Mouse (Mus musculus) MEL (cell line): Measurements from ENCODE around the gene Myh3. TPM values are rescaled to one million over a fixed set of nuclear protein-coding genes. Genes with fewer than 3 reads are reported as not detected.

Experiments
- DNase-seq: peaks from one replicate; pipeline ENCODE4 v3.0.0; 2011; ENCODE audit warnings: low read depth, low spot score
- H3K27ac ChIP-seq: 2 replicates; pipeline ENCODE4 v1.5.1; 2012; ENCODE audit warnings: low read depth, mild to moderate bottlenecking, control low read depth, low read length, moderate library complexity; ENCODE audit not compliant: control insufficient read depth
- H3K27me3 ChIP-seq, 2 experiments: fragments of 150-350 bp in 1 of 2; sonication (generic) in 1 of 2; 2 replicates each; pipeline ENCODE4 v1.6.1; 2012; ENCODE audit warnings: low read length in 2 of 2, mild to moderate bottlenecking in 2 of 2, improper control_type of control experiment in 1 of 2, moderate library complexity in 1 of 2; ENCODE audit not compliant: insufficient read depth in 2 of 2, control insufficient read depth in 1 of 2
- H3K36me3 ChIP-seq, 2 experiments: 2 replicates each; pipeline ENCODE4 v1.6.1; 2012 to 2014; ENCODE audit warnings: low read length in 2 of 2, improper control_type of control experiment in 1 of 2, inconsistent platforms in 1 of 2, mild to moderate bottlenecking in 1 of 2; ENCODE audit not compliant: insufficient read depth in 2 of 2, control insufficient read depth in 1 of 2
- H3K4me1 ChIP-seq, 2 experiments: fragments of 150-350 bp in 1 of 2; sonication (generic) in 1 of 2; 2 replicates each; pipeline ENCODE4 v1.6.1; 2012; ENCODE audit warnings: low read length in 2 of 2, improper control_type of control experiment in 1 of 2, mild to moderate bottlenecking in 1 of 2; ENCODE audit not compliant: insufficient read depth in 2 of 2, control insufficient read depth in 1 of 2
- H3K4me3 ChIP-seq, 2 experiments: fragments of 150-350 bp in 1 of 2; sonication (generic) in 1 of 2; 2 replicates each; pipeline ENCODE4 v1.5.1; 2012; ENCODE audit warnings: low read depth in 2 of 2, low read length in 2 of 2, mild to moderate bottlenecking in 2 of 2, moderate library complexity in 2 of 2, control low read depth in 1 of 2, improper control_type of control experiment in 1 of 2; ENCODE audit not compliant: control insufficient read depth in 1 of 2, insufficient read depth in 1 of 2
- H3K79me2 ChIP-seq: 2 replicates; pipeline ENCODE4 v1.6.1; 2012; ENCODE audit warnings: mild to moderate bottlenecking, low read length, moderate library complexity; ENCODE audit not compliant: control insufficient read depth, poor library complexity, insufficient read depth
- H3K9ac ChIP-seq: 2 replicates; pipeline ENCODE4 v1.6.1; 2012; ENCODE audit warnings: low read depth, mild to moderate bottlenecking, control low read depth, low read length, moderate library complexity; ENCODE audit not compliant: control insufficient read depth, poor library complexity, severe bottlenecking
- H3K9me3 ChIP-seq: fragments of 150-350 bp; sonication (generic); replicated peaks from 2 replicates; pipeline ENCODE4 v1.6.1; 2012; ENCODE audit warnings: mild to moderate bottlenecking, low read length, improper control_type of control experiment, moderate library complexity; ENCODE audit not compliant: insufficient read depth
- BHLHE40 ChIP-seq: IDR thresholded peaks from 2 replicates; pipeline ENCODE4 v1.6.1; 2012; ENCODE audit warnings: low read depth, mild to moderate bottlenecking, inconsistent platforms, low read length, improper control_type of control experiment, borderline replicate concordance
- CHD2 ChIP-seq: IDR thresholded peaks from 2 replicates; pipeline ENCODE4 v1.6.1; 2011; ENCODE audit warnings: low read length, improper control_type of control experiment
- CTCF ChIP-seq, 3 experiments: IDR thresholded peaks in 2 of 3; conservative IDR thresholded peaks in 1 of 3; 2 replicates each; pipeline ENCODE4 v1.5.1; 2011 to 2012; ENCODE audit warnings: low read length in 3 of 3, low read depth in 2 of 3, mild to moderate bottlenecking in 2 of 3, improper control_type of control experiment in 1 of 3, inconsistent platforms in 1 of 3, mixed read lengths in 1 of 3, moderate library complexity in 1 of 3; ENCODE audit not compliant: control insufficient read depth in 1 of 3, insufficient read depth in 1 of 3, poor library complexity in 1 of 3, severe bottlenecking in 1 of 3
- EP300 ChIP-seq, 2 experiments: IDR thresholded peaks; 2 replicates each; pipeline ENCODE4 v1.6.1; 2011; ENCODE audit warnings: improper control_type of control experiment in 2 of 2, low read length in 2 of 2, low read depth in 1 of 2, mild to moderate bottlenecking in 1 of 2
- ETS1 ChIP-seq: IDR thresholded peaks from 2 replicates; pipeline ENCODE4 v1.6.1; 2012; ENCODE audit warnings: low read depth, mild to moderate bottlenecking, inconsistent platforms, low read length, improper control_type of control experiment, moderate library complexity
- GATA1 ChIP-seq: IDR thresholded peaks from 2 replicates; pipeline ENCODE4 v1.6.1; 2011; ENCODE audit warnings: low read depth, low read length, improper control_type of control experiment
- HCFC1 ChIP-seq: IDR thresholded peaks from 2 replicates; pipeline ENCODE4 v1.6.1; 2012; ENCODE audit warnings: low read depth, mild to moderate bottlenecking, inconsistent platforms, low read length, improper control_type of control experiment, moderate library complexity
- KAT2A ChIP-seq: conservative IDR thresholded peaks from 2 replicates; pipeline ENCODE4 v1.6.1; 2012; ENCODE audit warnings: low read depth, low read length, improper control_type of control experiment, inconsistent platforms
- MAX ChIP-seq: IDR thresholded peaks from 2 replicates; pipeline ENCODE4 v1.6.1; 2011; ENCODE audit warnings: low read length, improper control_type of control experiment
- MAZ ChIP-seq: IDR thresholded peaks from 2 replicates; pipeline ENCODE4 v1.6.1; 2012; ENCODE audit warnings: low read depth, mild to moderate bottlenecking, inconsistent platforms, low read length, improper control_type of control experiment
- MEF2A ChIP-seq: IDR thresholded peaks from 2 replicates; pipeline ENCODE4 v1.6.1; 2014; ENCODE audit warnings: low read depth, mild to moderate bottlenecking, inconsistent platforms, low read length, improper control_type of control experiment; ENCODE audit not compliant: poor library complexity, insufficient replicate concordance, severe bottlenecking; ENCODE audit errors: extremely low read depth
- MXI1 ChIP-seq: IDR thresholded peaks from 2 replicates; pipeline ENCODE4 v1.6.1; 2011; ENCODE audit warnings: mild to moderate bottlenecking, low read depth, low read length, improper control_type of control experiment
- MYB ChIP-seq: IDR thresholded peaks from 2 replicates; pipeline ENCODE4 v1.6.1; 2011; ENCODE audit warnings: mild to moderate bottlenecking, low read depth, low read length, improper control_type of control experiment
- MYC ChIP-seq: IDR thresholded peaks from 2 replicates; pipeline ENCODE4 v1.6.1; 2011; ENCODE audit warnings: low read depth, mild to moderate bottlenecking, low read length, improper control_type of control experiment, moderate library complexity
- NELFE ChIP-seq: IDR thresholded peaks from 2 replicates; pipeline ENCODE4 v1.6.1; 2011; ENCODE audit warnings: low read depth, low read length, improper control_type of control experiment
- NRF1 ChIP-seq: IDR thresholded peaks from 2 replicates; pipeline ENCODE4 v1.6.1; 2014; ENCODE audit warnings: low read depth, mild to moderate bottlenecking, inconsistent platforms, low read length, improper control_type of control experiment, moderate library complexity; ENCODE audit not compliant: poor library complexity, insufficient read depth, severe bottlenecking
- POLR2A ChIP-seq, 2 experiments: IDR thresholded peaks; 2 replicates each; pipeline ENCODE4 v1.6.1; 2011 to 2012; ENCODE audit warnings: low read length in 2 of 2, mild to moderate bottlenecking in 2 of 2, control low read depth in 1 of 2, improper control_type of control experiment in 1 of 2, low read depth in 1 of 2, moderate library complexity in 1 of 2; ENCODE audit not compliant: control insufficient read depth in 1 of 2, insufficient read depth in 1 of 2, poor library complexity in 1 of 2
- RAD21 ChIP-seq: IDR thresholded peaks from 2 replicates; pipeline ENCODE4 v1.6.1; 2011; ENCODE audit warnings: mild to moderate bottlenecking, low read depth, low read length, improper control_type of control experiment
- RCOR1 ChIP-seq: IDR thresholded peaks from 2 replicates; pipeline ENCODE4 v1.6.1; 2012; ENCODE audit warnings: low read depth, mild to moderate bottlenecking, inconsistent platforms, low read length, improper control_type of control experiment
- TCF12 ChIP-seq: IDR thresholded peaks from 2 replicates; pipeline ENCODE4 v1.6.1; 2014; ENCODE audit warnings: low read depth, mild to moderate bottlenecking, inconsistent platforms, low read length, improper control_type of control experiment, moderate library complexity
- USF1 ChIP-seq: IDR thresholded peaks from 2 replicates; pipeline ENCODE4 v1.6.1; 2014; ENCODE audit warnings: low read depth, mild to moderate bottlenecking, inconsistent platforms, low read length, improper control_type of control experiment, moderate library complexity
- USF2 ChIP-seq, 2 experiments: IDR thresholded peaks; 2 replicates each; pipeline ENCODE4 v1.6.1; 2011 to 2012; ENCODE audit warnings: improper control_type of control experiment in 2 of 2, low read length in 2 of 2, borderline replicate concordance in 1 of 2, inconsistent platforms in 1 of 2, low read depth in 1 of 2, mild to moderate bottlenecking in 1 of 2; ENCODE audit not compliant: insufficient read depth in 1 of 2
- ZC3H11A ChIP-seq: IDR thresholded peaks from 2 replicates; pipeline ENCODE4 v1.6.1; 2012; ENCODE audit warnings: low read depth, mild to moderate bottlenecking, inconsistent platforms, low read length, improper control_type of control experiment
- ZNF384 ChIP-seq: IDR thresholded peaks from 2 replicates; pipeline ENCODE4 v1.6.1; 2012; ENCODE audit warnings: low read depth, mild to moderate bottlenecking, inconsistent platforms, low read length, improper control_type of control experiment
- polyA plus RNA-seq, 2 experiments: library from polyadenylated mRNA; stranded (reverse) in 1 of 2; unstranded in 1 of 2; fragments of >175 nt in 1 of 2; fragments of >200 nt in 1 of 2; gene quantifications; 2 replicates each; pipeline versions ENCODE4 v1.2.1 to v1.2.4; 2012; ENCODE audit warnings: low replicate concordance in 2 of 2, low read depth in 1 of 2; ENCODE audit not compliant: insufficient read length in 2 of 2, insufficient read depth in 1 of 2, missing spikeins in 1 of 2
- total RNA-seq: library from RNA; depleted of rRNA; stranded (reverse); fragments of 300-350 nt; gene quantifications from 2 replicates; pipeline ENCODE4 v1.2.3, GENCODE M21; 2012

Myh3 gene
- total and polyA plus RNA-seq, 3 experiments, result 0.81 to 1.7 TPM; not detected in 1

DNA sequence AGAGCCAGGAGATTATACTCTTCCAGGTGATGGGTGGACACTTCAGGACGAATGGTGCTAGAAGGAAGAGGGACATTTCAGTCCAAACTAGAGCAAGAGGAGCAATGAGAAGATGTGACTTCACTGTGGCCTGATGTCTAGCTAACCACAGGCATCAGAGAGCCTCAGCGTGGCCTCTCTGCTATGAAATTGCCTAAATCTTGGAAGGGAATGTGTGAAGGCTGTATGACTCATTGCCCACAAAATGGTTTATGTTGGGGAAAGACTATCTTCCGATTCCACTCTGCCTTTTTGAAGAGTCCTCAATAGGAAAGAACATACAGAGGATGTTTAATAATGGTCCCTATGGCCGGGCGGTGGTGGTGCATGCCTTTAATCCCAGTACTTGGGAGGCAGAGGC, 1.3 kb upstream of the Myh3 start:
- H3K79me2 ChIP-seq, result no peaks in the 10 kb centered on the region
- no peaks in the 10 kb centered on the region; a peak in 1 of 4 replicates for H3K36me3 ChIP-seq
- H3K4me1 ChIP-seq, result peaks cover 0 to 2% of the 10 kb centered on the region in 2 experiments; a peak in 2 of 4 replicates
- H3K27me3 ChIP-seq, result peaks cover 6% of the 10 kb centered on the region in 2 experiments; a peak in 3 of 4 replicates
- no peak overlapping the region for H3K4me3 ChIP-seq
- DNase-seq, result no peak
- no peak overlapping the region for H3K27ac ChIP-seq
- no peak overlapping the region for H3K9ac ChIP-seq
- H3K9me3 ChIP-seq, result no peaks in the 10 kb centered on the region
- TF ChIP-seq USF2 (IDR thresholded peaks at IDR 0.05; ENCODE audit: borderline replicate concordance in 1 of 2, insufficient read depth in 1 of 2, low read depth in 1 of 2, low read length in 2 of 2) (no peak), CHD2 (no peak), ZC3H11A (no peak), MXI1 (no peak), CTCF (IDR thresholded peaks at IDR 0.05 in 2 of 3, conservative IDR thresholded peaks at IDR 0.05 in 1 of 3; ENCODE audit: control insufficient read depth in 1 of 3, insufficient read depth in 1 of 3, low read depth in 2 of 3, low read length in 3 of 3, poor library complexity in 1 of 3, severe bottlenecking in 1 of 3) (no peak), RCOR1 (no peak), USF1 (no peak), KAT2A (no peak), ETS1 (no peak), NRF1 (no peak), HCFC1 (no peak), EP300 (IDR thresholded peaks at IDR 0.05; ENCODE audit: low read depth in 1 of 2, low read length in 2 of 2) (no peak), NELFE (no peak), ZNF384 (no peak), MYB (no peak), TCF12 (no peak)

DNA sequence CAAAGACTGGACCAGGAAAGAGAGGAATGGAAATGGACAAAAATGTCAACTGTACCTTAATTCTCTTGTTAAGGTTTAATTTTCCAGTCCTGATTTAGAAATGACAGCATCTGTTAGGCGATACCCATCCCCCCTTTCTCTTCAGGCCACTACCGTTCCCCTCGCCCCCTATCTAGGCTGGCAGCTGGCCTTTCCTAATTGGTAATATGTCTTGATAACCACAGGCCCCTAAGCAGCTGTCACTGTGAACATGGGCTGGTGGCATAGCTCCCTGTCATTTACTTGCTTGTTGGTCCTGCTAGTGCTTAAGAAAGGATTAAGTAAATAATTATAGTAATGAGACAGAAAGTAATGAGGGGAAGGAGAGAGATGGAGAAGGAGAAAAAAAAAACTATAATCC, 665 bp upstream of the Myh3 start:
- peaks cover 0 to 2% of the 10 kb centered on the region in 2 experiments; a peak in 1 of 4 replicates for H3K36me3 ChIP-seq
- no peak overlapping the region for H3K27ac ChIP-seq
- TF ChIP-seq MAX (no peak), CHD2 (no peak), MYB (no peak), ZNF384 (no peak), MYC (no peak), KAT2A (no peak), USF1 (no peak), NELFE (no peak), CTCF (IDR thresholded peaks at IDR 0.05 in 2 of 3, conservative IDR thresholded peaks at IDR 0.05 in 1 of 3; ENCODE audit: control insufficient read depth in 1 of 3, insufficient read depth in 1 of 3, low read depth in 2 of 3, low read length in 3 of 3, poor library complexity in 1 of 3, severe bottlenecking in 1 of 3) (no peak), NRF1 (no peak), MAZ (no peak), MEF2A (no peak), POLR2A (IDR thresholded peaks at IDR 0.05; ENCODE audit: control insufficient read depth in 1 of 2, insufficient read depth in 1 of 2, low read depth in 1 of 2, low read length in 2 of 2, poor library complexity in 1 of 2) (no peak), BHLHE40 (no peak), EP300 (IDR thresholded peaks at IDR 0.05; ENCODE audit: low read depth in 1 of 2, low read length in 2 of 2) (no peak), GATA1 (no peak), RAD21 (no peak), ZC3H11A (no peak), RCOR1 (no peak), MXI1 (no peak)
- H3K9me3 ChIP-seq, result no peaks in the 10 kb centered on the region
- no peaks in the 10 kb centered on the region for H3K79me2 ChIP-seq
- no peak overlapping the region for H3K9ac ChIP-seq
- no peak for DNase-seq
- no peak overlapping the region for H3K4me3 ChIP-seq
- peaks cover 3 to 6% of the 10 kb centered on the region in 2 experiments; a peak in 3 of 4 replicates for H3K4me1 ChIP-seq
- H3K27me3 ChIP-seq, result peaks cover 5 to 6% of the 10 kb centered on the region in 2 experiments; a peak in 3 of 4 replicates
